Mouse (Mus musculus) forebrain, embryonic 16.5 days (tissue): ENCODE measurements around the gene Tns2. TPM values are rescaled to one million over a fixed set of nuclear protein-coding genes. Genes with fewer than 3 reads are reported as not detected.
A peak's percentile ranks its signal among the peaks of the same experiment; 100 is the strongest.
"Not testable (repeated sequence)": the region's sequence is repeated elsewhere in the genome, so short reads cannot be mapped to it uniquely, and the experiment has no call there.

Experiments
- ATAC-seq: fragments of 200-750 bp; cut with Nextera tagmentation; 2 replicates; pipeline ENCODE4 v1.8.0; 2017; ENCODE audit warnings: mild to moderate bottlenecking, moderate library complexity
- H3K27ac ChIP-seq: fragments of 300-500 bp; sonication (generic); 2 replicates; pipeline ENCODE4 v1.5.1; 2014; ENCODE audit warnings: low read length, control low read depth
- H3K27me3 ChIP-seq: fragments of 300-500 bp; sonication (generic); replicated peaks from 2 replicates; pipeline ENCODE4 v1.6.1; 2014; ENCODE audit warnings: low read length; ENCODE audit not compliant: control insufficient read depth, insufficient read depth
- H3K36me3 ChIP-seq: fragments of 300-500 bp; sonication (generic); 2 replicates; pipeline ENCODE4 v1.6.1; 2014; ENCODE audit not compliant: control insufficient read depth, insufficient read depth
- H3K4me1 ChIP-seq: fragments of 300-500 bp; sonication (generic); replicated peaks from 2 replicates; pipeline ENCODE4 v1.6.1; 2014; ENCODE audit warnings: low read length; ENCODE audit not compliant: control insufficient read depth, insufficient read depth
- H3K4me2 ChIP-seq: fragments of 300-500 bp; sonication (generic); 2 replicates; pipeline ENCODE4 v1.6.1; 2014; ENCODE audit warnings: mild to moderate bottlenecking, low read length, control low read depth
- H3K4me3 ChIP-seq: fragments of 300-500 bp; sonication (generic); replicated peaks from 2 replicates; pipeline ENCODE4 v1.5.1; 2014; ENCODE audit warnings: mild to moderate bottlenecking, low read length, control low read depth
- H3K9ac ChIP-seq: fragments of 300-500 bp; sonication (generic); replicated peaks from 2 replicates; pipeline ENCODE4 v1.6.1; 2014; ENCODE audit warnings: low read depth, low read length, control low read depth
- H3K9me3 ChIP-seq: fragments of 300-500 bp; sonication (generic); 2 replicates; pipeline ENCODE4 v1.6.1; 2016; ENCODE audit warnings: low read length; ENCODE audit not compliant: control insufficient read depth
- WGBS: fragments of 180-500 bp; shearing (Covaris S2); extraction: QIAGEN DNeasy Blood & Tissue Kit; methylation state at CpG from one replicate; pipeline ENCODE4 v1.1.7; 2014; 5-methylcytosine and 5-hydroxymethylcytosine counted together
- polyA plus RNA-seq: library from polyadenylated mRNA; unstranded; fragments of >200 nt; fragmentation: Nextera tagmentation; extraction: Ambion mirVana; gene quantifications from 2 replicates; pipeline ENCODE4 v1.2.1, GENCODE M21; 2015

The Tns2 gene
- polyA plus RNA-seq, 1 experiment from 2014 or later = 6.9 TPM

- peaks cover 20% of the 10 kb centered on the region for H3K4me1 ChIP-seq
- WGBS = under 1% methylated on average over 56 of the region's 57 CpGs
- H3K4me2 ChIP-seq = peak overlapping the region; percentile 81
- peak overlapping the region; percentile 95 for H3K9ac ChIP-seq
- H3K9me3 ChIP-seq = no peaks in the 10 kb centered on the region
- no peaks in the 10 kb centered on the region for H3K36me3 ChIP-seq
- peak; percentile 51 for ATAC-seq
- peaks cover 5% of the 10 kb centered on the region; the same call in 1 of the 2 replicates for H3K27me3 ChIP-seq
- peak overlapping the region; percentile 94 for H3K27ac ChIP-seq
- H3K4me3 ChIP-seq = peak overlapping the region; percentile 89
These were observed 26.0 kb upstream of the Tns2 start for GRCm38 (mm10) chr15:102074070-102074731.

DNA sequence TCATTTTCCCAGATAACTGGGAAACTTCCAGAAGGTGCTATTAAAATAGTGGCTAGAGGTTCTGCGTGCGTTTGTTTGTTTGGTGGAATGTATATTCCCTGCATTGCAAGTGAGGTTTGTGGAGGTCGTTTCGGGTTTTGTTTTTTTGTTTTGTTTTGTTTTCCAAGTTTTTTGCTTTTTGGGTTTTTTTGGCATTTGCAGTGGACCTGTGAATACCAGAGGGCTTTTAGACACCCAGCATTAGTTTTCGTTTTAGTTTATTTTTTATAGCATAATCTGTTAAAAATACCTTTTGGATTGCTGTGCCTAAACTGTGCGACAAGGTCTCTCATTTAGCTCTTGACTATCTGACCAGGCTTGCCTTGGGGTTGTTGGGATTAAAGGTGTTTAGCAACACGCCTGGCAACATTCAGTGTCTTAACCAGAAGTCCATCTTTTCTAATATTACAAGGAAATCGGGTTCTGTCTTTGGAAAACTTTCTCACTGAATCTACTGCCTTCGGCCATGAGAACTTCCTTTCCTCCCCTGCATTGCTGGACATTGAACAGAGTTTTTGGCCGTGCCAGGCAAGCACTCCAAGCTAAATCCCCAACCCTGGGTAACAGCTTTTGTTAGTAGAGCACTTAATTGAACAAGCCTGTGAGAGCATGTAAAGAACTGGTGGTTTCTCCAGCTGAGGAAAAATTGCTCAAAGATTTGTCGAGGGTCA, 25.2 kb upstream of the Tns2 start:
- Histone ChIP-seq H3K9me3 (no peaks in the 10 kb centered on the region), H3K4me2 (peak overlapping the region; percentile 81), H3K4me3 (peak overlapping the region; percentile 89), H3K36me3 (no peaks in the 10 kb centered on the region), H3K27me3 (peaks cover 5% of the 10 kb centered on the region; the same call in 1 of the 2 replicates), H3K4me1 (peaks cover 20% of the 10 kb centered on the region), H3K9ac (peak overlapping the region; percentile 95), H3K27ac (no peak overlapping the region)
- WGBS = 12% methylated on average over 11 of the region's 11 CpGs
- ATAC-seq = no peak

GRCm38 (mm10) chr15:102077111-102077677, 23.0 kb upstream of the Tns2 start:
- peaks cover 20% of the 10 kb centered on the region for H3K4me1 ChIP-seq
- no peak overlapping the region for H3K27ac ChIP-seq
- ATAC-seq = no peak
- no peaks in the 10 kb centered on the region for H3K9me3 ChIP-seq
- H3K4me3 ChIP-seq = no peak overlapping the region
- H3K27me3 ChIP-seq = no peaks in the 10 kb centered on the region
- no peak overlapping the region for H3K4me2 ChIP-seq
- no peak overlapping the region for H3K9ac ChIP-seq
- 89% methylated on average over 2 of the region's 2 CpGs for WGBS
- H3K36me3 ChIP-seq = no peaks in the 10 kb centered on the region

GRCm38 (mm10) chr15:102079221-102079620, 21.0 kb upstream of the Tns2 start:
- Histone ChIP-seq H3K4me1 (peaks cover 15% of the 10 kb centered on the region), H3K4me3 (no peak overlapping the region), H3K9ac (no peak overlapping the region), H3K27me3 (no peaks in the 10 kb centered on the region), H3K36me3 (peaks cover 6% of the 10 kb centered on the region), H3K27ac (no peak overlapping the region), H3K9me3 (no peaks in the 10 kb centered on the region), H3K4me2 (no peak overlapping the region)
- whole genome bisulfite sequencing = 77% methylated on average over 4 of the region's 4 CpGs
- ATAC-seq = no peak

GRCm38 (mm10) chr15:102079924-102080323, 20.3 kb upstream of the Tns2 start:
- H3K4me2 ChIP-seq, H3K4me3 ChIP-seq, H3K27me3 ChIP-seq, ATAC-seq, H3K27ac ChIP-seq, H3K9ac ChIP-seq, H3K9me3 ChIP-seq: not testable (repeated sequence)
- Histone ChIP-seq H3K4me1 (peaks cover 11% of the 10 kb centered on the region), H3K36me3 (peaks cover 11% of the 10 kb centered on the region)
- 76% methylated on average over 8 of the region's 8 CpGs for WGBS

DNA sequence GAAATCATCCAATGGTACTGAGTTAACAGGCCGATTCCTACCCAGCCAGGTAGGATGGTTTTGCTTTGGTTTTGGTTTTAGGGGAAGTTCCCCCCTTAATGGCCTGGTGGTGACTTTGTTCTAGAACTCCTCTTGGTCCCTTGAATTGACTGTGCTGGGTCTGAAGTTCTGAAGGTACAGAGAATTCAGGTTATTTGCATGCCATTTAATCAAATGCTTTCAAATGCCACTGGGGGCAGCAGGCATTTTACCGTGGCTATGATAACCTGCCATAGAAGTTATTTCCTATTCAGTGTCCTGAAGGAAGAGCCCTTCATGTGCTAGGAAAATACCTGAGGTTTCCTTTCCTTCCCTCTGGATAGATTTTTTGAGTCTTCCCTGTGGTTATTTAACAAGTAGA, 19.8 kb upstream of the Tns2 start:
- 67% methylated on average over 2 of the region's 2 CpGs for WGBS
- Histone ChIP-seq H3K27ac (no peak overlapping the region), H3K9ac (no peak overlapping the region), H3K4me2 (no peak overlapping the region), H3K27me3 (no peaks in the 10 kb centered on the region), H3K4me3 (no peak overlapping the region), H3K9me3 (no peaks in the 10 kb centered on the region), H3K36me3 (peaks cover 14% of the 10 kb centered on the region), H3K4me1 (peaks cover 6% of the 10 kb centered on the region)
- ATAC-seq = no peak

DNA sequence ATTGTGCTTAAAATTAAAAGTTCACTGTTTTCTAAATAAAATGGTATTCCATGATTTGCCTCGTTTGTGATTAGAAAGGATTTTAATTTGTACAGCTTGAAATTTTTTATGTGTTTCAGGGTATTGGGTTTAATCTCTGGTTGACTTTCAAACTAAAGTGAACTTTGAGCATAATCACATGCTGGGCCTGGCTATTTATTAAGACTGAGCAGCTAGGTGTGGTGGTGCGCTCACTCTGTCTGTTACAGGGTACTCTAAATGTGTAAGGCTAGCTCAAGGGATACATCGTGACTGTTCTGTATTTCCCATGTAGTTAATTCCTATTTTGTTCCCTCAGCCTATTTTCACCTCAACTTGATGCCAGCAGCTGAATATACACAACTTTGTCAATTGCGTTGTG, 18.1 kb upstream of the Tns2 start:
- WGBS = 91% methylated on average over 4 of the region's 4 CpGs

DNA sequence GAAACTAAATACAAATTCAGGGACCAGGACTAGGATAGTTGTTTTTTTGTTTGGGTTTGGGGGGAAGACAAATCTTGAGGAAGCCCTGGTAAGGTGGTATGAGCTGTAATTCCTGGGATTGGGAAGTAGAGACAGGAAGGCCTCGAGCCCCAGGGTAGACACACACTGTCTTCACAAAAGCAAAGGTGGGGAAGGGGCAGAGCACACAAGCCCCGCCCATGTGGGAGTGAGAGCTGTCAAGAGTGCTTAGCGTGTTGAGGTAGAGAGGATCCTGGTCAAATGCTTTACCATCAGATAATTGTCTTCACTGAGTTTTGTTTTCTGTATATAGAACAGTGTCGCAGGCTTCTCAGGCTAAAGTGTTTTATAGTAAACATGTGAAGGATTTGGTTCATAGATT, 17.2 kb upstream of the Tns2 start:
- H3K4me3 ChIP-seq = no peak overlapping the region
- H3K27me3 ChIP-seq = no peaks in the 10 kb centered on the region
- no peak overlapping the region for H3K27ac ChIP-seq
- H3K4me1 ChIP-seq = no peaks in the 10 kb centered on the region
- ATAC-seq = no peak
- no peak overlapping the region for H3K9ac ChIP-seq
- H3K36me3 ChIP-seq = peaks cover 26% of the 10 kb centered on the region
- no peak overlapping the region for H3K4me2 ChIP-seq
- H3K9me3 ChIP-seq = no peaks in the 10 kb centered on the region
- 91% methylated on average over 4 of the region's 4 CpGs for WGBS

More for the DNA sequence above, 18.1 kb upstream of the Tns2 start:
- no peak overlapping the region for H3K4me3 ChIP-seq
- H3K9me3 ChIP-seq = no peaks in the 10 kb centered on the region
- no peak overlapping the region for H3K9ac ChIP-seq
- no peak overlapping the region for H3K27ac ChIP-seq
- H3K36me3 ChIP-seq = peaks cover 26% of the 10 kb centered on the region
- no peak overlapping the region for H3K4me2 ChIP-seq
- H3K4me1 ChIP-seq = no peaks in the 10 kb centered on the region
- no peaks in the 10 kb centered on the region for H3K27me3 ChIP-seq
- no peak for ATAC-seq

DNA sequence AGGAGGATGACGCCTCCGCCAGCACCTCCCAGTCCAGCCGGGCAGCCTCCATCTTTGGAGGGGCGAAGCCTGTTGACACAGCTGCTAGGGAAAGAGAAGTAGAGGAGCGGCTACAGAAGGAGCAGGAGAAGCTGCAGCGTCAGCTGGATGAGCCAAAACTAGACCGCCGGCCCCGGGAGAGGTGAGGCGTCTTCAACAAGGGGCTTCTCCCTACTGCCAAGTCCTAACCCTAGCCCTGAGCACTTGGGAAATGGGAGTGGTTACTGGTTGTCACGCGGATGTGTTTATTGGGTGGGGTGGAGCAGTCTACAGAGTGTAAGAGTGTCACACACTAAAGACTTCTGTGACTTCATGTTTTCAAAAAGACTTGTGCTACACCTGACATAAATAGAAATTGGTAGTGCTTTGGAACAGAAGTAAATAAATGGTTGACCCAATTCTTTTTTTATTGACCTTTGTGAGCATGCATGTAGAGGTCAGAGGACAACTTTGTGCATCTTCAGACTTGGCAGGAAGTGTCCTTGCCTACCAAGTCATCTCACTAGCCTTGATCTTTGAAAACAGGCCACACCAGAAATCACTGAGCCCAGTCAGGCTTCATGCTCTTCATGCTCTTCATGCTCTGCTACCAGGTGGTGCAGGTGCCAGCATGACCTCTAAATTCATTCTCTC, 10.2 kb upstream of the Tns2 start:
- Histone ChIP-seq H3K27me3 (no peaks in the 10 kb centered on the region), H3K36me3 (peaks cover 65% of the 10 kb centered on the region), H3K9ac (no peak overlapping the region), H3K4me2 (no peak overlapping the region), H3K4me1 (no peaks in the 10 kb centered on the region), H3K4me3 (no peak overlapping the region), H3K9me3 (no peaks in the 10 kb centered on the region), H3K27ac (no peak overlapping the region)
- ATAC-seq = no peak
- WGBS = 87% methylated on average over 12 of the region's 12 CpGs
